Comparison of ENCODE assay signal across 8 mouse cellular contexts in genomic region chr13:72400677-72401076, GRCm38 (mm10).
DNase-seq lines count a peak whose midpoint lies in the region.

No protein-coding gene starts in this region.

- peak; percentile 18 to 22 for DNase-seq in cerebellum, postnatal 10 days
- no peak for DNase-seq in cerebellum, adult 9-11 months
- DNase-seq in 3T3-L1 (ENCODE audit: low read depth, low spot score), result peak; percentile 12
- peak; percentile 78 to 81 for DNase-seq in frontal cortex, adult 2 months (ENCODE audit: extremely low spot score in 1 of 2, low spot score in 1 of 2)
- DNase-seq in left cerebral cortex, adult 9 months (ENCODE audit: low spot score in 2 of 2), result peak; percentile 51 to 74
- DNase-seq in yolk sac, embryonic 10.5 days (ENCODE audit: low spot score), result peak; percentile 25
- DNase-seq in cerebellum, adult 18-20 months, result no peak
- DNase-seq in gastrocnemius, postnatal 4 days (ENCODE audit: low spot score in 2 of 2), result no peak

Comparison
In these comparisons a context has a peak if more than half of its experiments do, and no peak if none do; other contexts are left out.
1. DNase-seq: peak in cerebellum, postnatal 10 days (2 of 2), 3T3-L1 (single experiment), frontal cortex, adult 2 months (2 of 2), left cerebral cortex, adult 9 months (2 of 2) and yolk sac, embryonic 10.5 days (single experiment); none in cerebellum, adult 9-11 months (single experiment), cerebellum, adult 18-20 months (0 of 2) and gastrocnemius, postnatal 4 days (0 of 2).